Mouse (Mus musculus) telencephalon, adult 2 months (tissue): ENCODE measurements at regions not wholly inside any gene's neighbourhood (a gene's known extent, or its start where the extent isn't known, plus 50 kb on each side); places are given as distances from the start of the nearest gene placed in this dataset.

Source experiments
- DNase-seq: peaks from one replicate; pipeline ENCODE4 v3.0.0-alpha.2; 2011; ENCODE audit warnings: low read depth, low spot score

DNA sequence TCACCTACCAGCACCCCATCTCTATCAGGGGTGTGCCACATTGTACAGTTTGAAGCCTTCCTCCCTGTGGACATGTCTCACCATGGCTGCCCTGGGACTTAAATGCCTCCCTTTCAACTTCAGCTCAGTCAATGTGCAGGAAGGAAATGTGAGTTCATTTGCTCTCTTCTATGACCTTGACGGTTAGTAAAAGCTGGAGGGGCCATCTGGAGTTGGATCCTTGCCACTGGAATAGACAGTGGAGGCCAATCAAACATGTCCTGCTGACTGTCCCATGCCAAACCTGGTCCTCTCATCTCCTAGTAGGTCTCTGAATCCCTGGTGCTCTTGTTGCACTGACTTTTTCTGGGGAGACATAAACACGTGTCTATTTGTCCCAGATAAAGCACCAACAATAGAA lies 220.2 kb downstream of the Abcc12 start:
- DNase-seq: no peak

- DNase-seq: no peak
These were observed 221.0 kb downstream of the Abcc12 start for GRCm38 (mm10) chr8:86359518-86359917.

GRCm38 (mm10) chr8:86353816-86354215 lies 226.7 kb downstream of the Abcc12 start:
- no peak for DNase-seq

DNA sequence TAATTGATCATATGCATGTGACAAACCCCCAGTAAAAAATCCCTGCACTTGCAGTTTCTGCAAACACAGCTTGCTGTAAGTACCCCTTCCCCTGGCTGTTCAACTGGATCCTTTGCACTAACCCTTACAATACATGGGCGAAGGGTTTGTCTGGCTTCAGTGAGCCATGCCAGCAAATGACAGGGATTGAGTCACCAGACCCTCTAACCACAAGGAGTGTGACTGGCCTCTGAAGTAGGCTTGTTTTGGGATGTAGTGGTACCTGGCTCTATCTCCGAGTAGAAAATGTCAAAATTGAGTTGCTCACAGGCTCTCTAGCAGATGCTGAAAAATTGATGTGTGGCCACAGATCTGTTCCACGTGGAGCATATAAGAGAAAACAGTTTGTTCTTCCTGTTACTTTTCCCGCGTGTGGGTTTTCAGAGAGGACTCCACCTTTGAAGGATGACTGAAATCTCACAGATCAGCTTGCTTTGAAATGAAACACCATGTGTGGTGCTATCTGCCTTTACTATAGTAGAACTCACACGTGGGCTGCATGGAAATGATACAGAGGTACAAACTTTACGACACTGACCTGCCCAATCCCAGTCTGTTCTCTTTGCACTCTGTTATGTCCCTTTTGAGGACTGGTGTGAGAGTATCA lies 228.8 kb downstream of the Abcc12 start:
- DNase-seq: no peak

GRCm38 (mm10) chr8:86350128-86350527 lies 230.4 kb downstream of the Abcc12 start:
- DNase-seq: no peak

- DNase-seq: no peak
These were observed 238.3 kb downstream of the Abcc12 start for GRCm38 (mm10) chr8:86342016-86342684.

DNA sequence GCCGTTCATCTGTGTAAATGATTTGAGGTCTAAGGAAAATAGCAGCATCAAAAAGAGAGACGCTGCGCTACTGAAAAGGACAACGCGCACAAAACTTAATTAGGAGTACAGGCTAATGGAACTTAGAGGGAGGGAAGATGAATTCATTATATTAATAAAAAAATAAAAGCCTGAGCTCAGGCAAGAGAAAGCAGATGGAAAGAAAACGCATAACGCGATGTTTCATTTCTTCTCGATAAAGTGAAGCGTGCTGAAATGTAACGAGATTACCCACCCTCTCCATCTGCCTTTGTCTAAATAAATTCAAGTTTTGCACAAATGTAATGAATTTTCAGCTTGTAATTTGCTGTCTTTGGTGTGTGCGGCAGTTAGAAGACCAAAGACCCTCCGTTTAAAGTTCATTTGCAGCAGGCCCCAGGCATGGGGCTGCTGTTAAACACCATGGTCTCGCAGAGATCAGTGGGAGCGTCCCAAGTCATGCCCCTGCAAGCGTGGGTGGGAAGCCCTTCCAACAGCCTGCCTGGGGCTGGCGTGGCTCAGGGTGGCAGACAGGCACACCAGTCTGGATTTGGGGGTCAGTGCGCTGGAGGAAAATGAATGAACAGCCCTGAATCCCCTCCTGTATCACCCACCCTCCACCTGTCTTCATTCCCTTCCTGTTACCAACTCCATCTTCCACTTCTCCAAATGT lies 241.8 kb downstream of the Abcc12 start:
- DNase-seq: no peak

DNA sequence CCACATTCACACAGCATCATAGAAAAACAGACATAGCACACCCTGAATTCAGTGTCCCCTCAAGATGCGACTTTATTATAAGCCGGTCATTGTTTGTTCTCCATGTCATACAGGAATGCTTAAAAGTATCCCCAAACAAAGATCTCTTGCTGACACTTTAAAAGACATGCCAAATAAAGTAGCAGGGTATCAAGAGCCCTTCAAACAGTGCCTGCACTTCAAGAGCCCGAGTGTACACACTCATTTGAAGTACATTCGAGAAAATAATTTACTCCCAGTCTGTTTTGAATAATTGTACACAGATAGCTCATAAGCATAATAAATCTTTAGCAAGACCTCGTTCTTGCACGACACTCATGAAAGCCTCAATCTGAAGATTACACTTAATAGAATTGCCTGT lies 249.1 kb downstream of the Abcc12 start:
- DNase-seq: no peak

DNA sequence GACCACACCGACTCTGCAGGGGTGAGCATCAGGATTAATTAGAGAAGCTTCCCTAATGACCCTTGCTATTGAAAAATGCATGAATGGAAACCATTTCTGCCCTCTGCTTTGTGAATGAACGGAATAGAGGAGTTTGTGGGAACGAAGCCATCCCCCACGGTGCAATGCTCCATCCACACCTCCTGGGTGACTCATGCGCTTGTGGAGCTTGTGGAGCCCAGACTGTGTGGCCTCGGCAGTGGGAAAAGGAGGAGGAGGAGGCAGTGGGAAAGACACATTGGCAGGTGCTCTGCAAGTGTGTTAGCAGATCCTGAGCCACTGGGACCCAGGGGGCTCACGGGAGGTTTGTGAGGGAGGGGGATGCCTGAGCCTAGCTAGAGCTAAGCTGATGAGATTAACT lies 251.9 kb downstream of the Abcc12 start:
- DNase-seq: peak; percentile 74

DNA sequence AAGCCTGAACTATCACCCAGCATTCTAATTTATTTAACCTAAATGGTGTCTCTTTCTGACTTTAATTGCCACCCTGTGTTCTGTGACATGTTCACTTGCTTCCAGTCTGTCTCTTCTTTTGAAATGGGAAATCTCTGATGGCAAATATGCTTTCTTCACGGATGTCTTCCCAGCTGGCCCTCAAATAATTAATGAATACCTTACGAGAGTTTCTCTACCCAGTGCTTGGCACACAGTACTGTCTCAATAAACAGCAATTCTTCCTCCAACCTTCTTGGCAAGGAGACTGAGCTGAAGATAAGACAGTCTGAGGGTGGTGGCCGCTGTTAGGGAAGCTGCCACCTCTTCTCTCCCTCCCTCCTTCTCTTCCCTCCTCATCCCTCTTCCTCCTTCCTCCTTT lies 252.5 kb downstream of the Abcc12 start:
- DNase-seq: no peak

DNA sequence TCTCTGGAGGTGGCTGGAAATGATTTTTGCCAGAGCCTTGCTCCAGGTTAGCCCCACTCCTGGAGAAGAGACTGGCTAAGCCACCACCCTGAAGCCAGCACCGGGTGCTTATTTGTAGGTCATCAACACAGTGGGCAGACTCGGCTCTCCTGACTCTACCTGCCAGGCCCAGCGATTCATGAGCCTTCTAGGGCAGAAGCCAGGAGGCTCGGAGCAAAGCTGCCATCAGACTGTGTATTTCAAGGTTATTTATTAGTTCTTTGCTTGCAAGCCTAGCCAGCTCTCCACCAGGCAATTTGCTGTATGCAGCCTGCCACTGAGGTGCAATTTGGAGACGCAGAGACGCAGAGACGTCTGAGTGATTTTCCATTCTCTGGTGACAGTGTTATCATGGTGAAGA lies 255.4 kb downstream of the Abcc12 start:
- no peak for DNase-seq

GRCm38 (mm10) chr8:86324542-86324941 lies 255.9 kb downstream of the Abcc12 start:
- no peak for DNase-seq

GRCm38 (mm10) chr8:86323823-86324222 lies 256.7 kb downstream of the Abcc12 start:
- no peak for DNase-seq

DNA sequence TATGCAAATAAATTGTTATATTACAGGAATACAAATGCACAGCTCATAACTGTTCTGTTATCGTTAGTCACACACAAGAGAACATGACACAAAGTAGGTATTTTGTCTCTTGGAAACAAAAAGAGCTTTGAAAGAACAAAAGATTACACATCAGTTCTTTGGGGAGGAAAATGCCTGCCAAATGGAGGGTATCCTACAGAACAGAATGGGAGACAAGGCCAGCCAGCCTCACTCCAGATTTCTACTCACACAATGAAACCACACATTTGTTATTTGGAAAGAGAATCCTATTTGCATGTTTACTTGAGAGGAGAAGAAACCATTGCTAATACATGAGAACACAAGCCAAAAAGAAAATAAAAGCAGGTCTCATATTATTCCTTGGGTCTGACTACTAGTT lies 258.0 kb downstream of the Abcc12 start:
- DNase-seq: no peak

DNA sequence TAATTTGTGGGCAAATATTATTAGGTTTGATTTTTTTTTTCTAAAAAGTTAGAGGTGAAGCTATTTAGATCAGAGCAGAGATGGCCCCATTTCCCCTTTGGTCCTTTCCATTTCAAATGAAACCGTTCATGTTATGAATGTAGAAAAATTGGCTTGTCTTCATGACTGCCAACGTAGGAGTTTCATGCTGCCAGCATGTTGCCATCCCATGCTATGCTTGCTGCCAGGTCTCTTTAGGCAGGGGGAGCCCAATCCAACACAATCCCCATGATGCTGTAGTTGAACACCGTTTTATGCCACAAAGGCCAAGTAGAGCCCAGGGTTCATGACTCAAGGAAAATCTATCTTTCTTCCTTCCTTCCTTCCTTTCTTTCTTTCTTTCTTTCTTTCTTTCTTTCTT lies 259.5 kb downstream of the Abcc12 start:
- DNase-seq: no peak

- no peak for DNase-seq
These were observed 262.0 kb downstream of the Abcc12 start for GRCm38 (mm10) chr8:86318531-86318930.

DNA sequence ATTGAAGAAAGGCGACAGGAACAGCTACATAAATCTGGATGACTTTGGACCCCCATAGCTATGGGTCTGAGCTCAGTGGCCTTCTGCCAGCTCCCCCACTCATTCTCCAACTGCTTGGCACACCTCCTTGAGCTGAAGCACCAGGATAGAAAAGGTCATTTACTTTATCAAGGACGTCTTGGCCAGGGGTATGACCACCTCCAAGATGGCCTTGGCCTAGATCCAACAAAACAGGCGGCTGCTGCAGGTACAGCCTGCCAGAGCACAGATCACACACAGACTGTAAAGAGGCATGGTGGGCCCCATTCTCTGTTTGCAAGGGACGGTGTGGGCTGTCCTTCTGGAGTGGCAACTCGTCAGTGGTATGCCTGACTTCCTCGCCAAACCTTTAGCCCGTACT lies 264.2 kb downstream of the Abcc12 start:
- DNase-seq: no peak

DNA sequence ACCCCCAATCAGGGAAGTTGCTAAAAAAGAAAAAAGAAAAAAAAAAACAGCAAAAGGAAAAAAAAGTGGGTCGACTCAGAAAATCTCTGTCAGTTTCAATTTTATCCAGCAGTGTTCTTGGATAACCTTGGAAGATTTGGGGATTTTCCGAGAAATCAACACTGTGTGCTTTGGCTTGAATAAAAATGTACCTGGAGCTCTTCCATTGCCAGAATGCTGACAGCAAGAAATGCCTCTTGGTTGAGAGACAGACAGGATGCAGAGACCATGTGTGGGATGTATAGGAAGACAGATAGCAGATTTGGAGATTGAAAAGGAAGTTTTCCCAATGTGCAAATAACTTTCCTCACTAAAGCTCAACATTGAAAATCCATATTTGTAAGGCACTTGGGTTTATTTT lies 271.0 kb downstream of the Abcc12 start:
- DNase-seq: no peak

- no peak for DNase-seq
These were observed 273.1 kb downstream of the Abcc12 start for GRCm38 (mm10) chr8:86307339-86307738.

GRCm38 (mm10) chr8:86301885-86302509 lies 278.5 kb downstream of the Abcc12 start:
- no peak for DNase-seq

DNA sequence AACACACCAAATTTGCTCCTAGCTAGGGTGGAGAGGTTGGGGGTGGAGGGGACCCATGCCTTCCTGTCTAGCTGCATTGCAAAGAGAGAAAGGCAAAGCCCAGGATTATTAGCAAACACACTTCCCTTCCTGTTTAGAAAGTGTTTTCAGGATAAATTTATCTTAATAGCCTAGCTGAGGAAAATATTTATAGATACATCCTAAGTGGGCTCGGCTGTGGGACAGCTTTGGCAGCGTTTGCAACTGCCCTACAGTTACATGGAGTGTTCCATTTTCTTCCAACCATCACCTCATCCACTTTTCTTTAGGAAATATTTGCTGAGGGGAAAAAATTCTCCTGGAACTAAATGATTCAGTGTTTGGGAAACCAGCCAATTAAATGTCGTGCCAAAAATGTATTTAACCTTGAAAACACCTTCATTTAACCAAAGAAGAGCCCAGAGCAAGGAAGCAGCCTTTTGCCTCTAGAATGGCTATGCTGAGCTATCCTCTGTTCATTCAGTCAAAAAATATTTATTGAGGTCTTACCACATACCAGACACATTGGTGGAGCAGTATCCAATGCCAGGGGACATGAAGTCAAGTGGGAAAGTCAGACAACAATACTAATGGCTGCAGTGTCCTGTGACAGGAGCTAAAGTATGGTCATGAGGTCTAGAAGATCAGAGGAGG lies 291.6 kb downstream of the Abcc12 start:
- no peak for DNase-seq

- no peak for DNase-seq
These were observed 297.6 kb downstream of the Abcc12 start for GRCm38 (mm10) chr8:86282922-86283321.
